Mouse (Mus musculus) forebrain, embryonic 13.5 days (tissue): ENCODE measurements around the gene Nprl2. TPM values are rescaled to one million over a fixed set of nuclear protein-coding genes. Genes with fewer than 3 reads are reported as not detected.
A peak's percentile ranks its signal among the peaks of the same experiment; 100 is the strongest.

Source experiments
- ATAC-seq: fragments of 200-750 bp; cut with Nextera tagmentation; 2 replicates; pipeline ENCODE4 v1.8.0; 2017
- H3K27ac ChIP-seq: fragments of 300-500 bp; sonication (generic); 2 replicates; pipeline ENCODE4 v1.5.1; 2015; ENCODE audit warnings: inconsistent platforms, mild to moderate bottlenecking, moderate library complexity
- H3K27me3 ChIP-seq: fragments of 300-500 bp; sonication (generic); 2 replicates; pipeline ENCODE4 v1.6.1; 2015; ENCODE audit warnings: mild to moderate bottlenecking, inconsistent platforms
- H3K36me3 ChIP-seq: fragments of 300-500 bp; sonication (generic); 2 replicates; pipeline ENCODE4 v1.6.1; 2015; ENCODE audit warnings: mild to moderate bottlenecking, inconsistent platforms; ENCODE audit not compliant: poor library complexity, severe bottlenecking
- H3K4me1 ChIP-seq: fragments of 300-500 bp; sonication (generic); 2 replicates; pipeline ENCODE4 v1.6.1; 2015; ENCODE audit warnings: inconsistent platforms
- H3K4me2 ChIP-seq: fragments of 300-500 bp; sonication (generic); 2 replicates; pipeline ENCODE4 v1.6.1; 2015; ENCODE audit warnings: inconsistent platforms, mild to moderate bottlenecking, moderate library complexity
- H3K4me3 ChIP-seq: fragments of 300-500 bp; sonication (generic); 2 replicates; pipeline ENCODE4 v1.5.1; 2015; ENCODE audit warnings: mild to moderate bottlenecking, inconsistent platforms
- H3K9ac ChIP-seq: fragments of 300-500 bp; sonication (generic); 2 replicates; pipeline ENCODE4 v1.6.1; 2015; ENCODE audit warnings: mild to moderate bottlenecking, inconsistent platforms
- H3K9me3 ChIP-seq: fragments of 300-500 bp; sonication (generic); replicated peaks from 2 replicates; pipeline ENCODE4 v1.6.1; 2016; ENCODE audit warnings: inconsistent platforms
- WGBS: fragments of 180-500 bp; shearing (Covaris S2); methylation state at CpG from one replicate; pipeline ENCODE4 v1.1.7; 2015; 5-methylcytosine and 5-hydroxymethylcytosine counted together
- polyA plus RNA-seq: library from polyadenylated mRNA; unstranded; fragments of >200 nt; fragmentation: Nextera tagmentation; extraction: Ambion mirVana; gene quantifications from 2 replicates; pipeline ENCODE4 v1.2.1, GENCODE M21; 2015

Nprl2 gene
- polyA plus RNA-seq, 1 experiment from 2014 or later, result 59.0 TPM

DNA sequence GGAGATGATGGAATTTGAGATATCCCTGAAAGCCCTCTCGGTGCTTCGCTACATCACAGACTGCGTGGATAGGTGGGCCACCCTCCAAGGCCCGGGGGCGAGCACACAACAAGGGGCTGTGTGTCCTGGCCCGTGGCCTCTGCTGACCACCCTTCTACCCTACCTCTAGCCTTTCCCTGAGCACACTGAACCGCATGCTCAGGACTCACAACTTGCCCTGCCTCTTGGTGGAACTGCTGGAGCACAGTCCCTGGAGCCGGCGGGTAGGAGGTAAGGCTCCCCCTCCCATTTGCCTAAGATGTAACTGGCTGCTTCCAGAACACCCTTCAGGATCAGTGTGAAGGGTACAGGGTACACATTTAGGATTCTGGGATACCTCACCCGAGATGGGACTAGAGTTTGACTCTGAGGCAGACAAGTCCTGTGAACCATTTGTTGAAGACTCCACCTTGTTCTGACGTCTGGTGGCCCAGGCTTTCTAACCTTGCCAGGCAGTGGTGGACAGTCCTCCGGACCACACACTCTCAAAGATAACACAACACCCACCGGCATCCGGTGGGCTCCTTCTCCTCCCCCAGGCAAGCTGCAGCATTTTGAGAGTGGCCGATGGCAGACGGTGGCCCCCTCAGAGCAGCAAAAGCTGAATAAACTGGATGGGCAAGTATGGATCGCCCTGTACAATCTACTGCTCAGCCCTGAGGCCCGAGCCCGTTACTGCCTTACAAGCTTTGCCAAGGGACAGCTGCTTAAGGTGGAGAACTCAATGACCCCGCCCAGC, 7.5 kb downstream of the Nprl2 start:
- H3K9ac ChIP-seq, result no peak overlapping the region
- ATAC-seq, result no peak
- peaks cover 9% of the 10 kb centered on the region for H3K36me3 ChIP-seq
- H3K4me2 ChIP-seq, result no peak overlapping the region
- peaks cover 54% of the 10 kb centered on the region for H3K27me3 ChIP-seq
- WGBS, result 85% methylated on average over 20 of the region's 20 CpGs
- H3K27ac ChIP-seq, result no peak overlapping the region
- H3K4me1 ChIP-seq, result peaks cover 59% of the 10 kb centered on the region
- no peak overlapping the region for H3K4me3 ChIP-seq
- H3K9me3 ChIP-seq, result no peaks in the 10 kb centered on the region

GRCm38 (mm10) chr9:107550491-107551116, 8.6 kb downstream of the Nprl2 start:
- H3K4me3 ChIP-seq, result no peak overlapping the region
- ATAC-seq, result no peak
- peak overlapping the region; percentile 74 for H3K4me2 ChIP-seq
- H3K9me3 ChIP-seq, result no peaks in the 10 kb centered on the region
- H3K36me3 ChIP-seq, result no peaks in the 10 kb centered on the region
- H3K27ac ChIP-seq, result no peak overlapping the region
- peaks cover 54% of the 10 kb centered on the region for H3K27me3 ChIP-seq
- peaks cover 64% of the 10 kb centered on the region for H3K4me1 ChIP-seq
- 27% methylated on average over 23 of the region's 23 CpGs for WGBS
- peak overlapping the region; percentile 65; the same call in 1 of the 2 replicates for H3K9ac ChIP-seq

GRCm38 (mm10) chr9:107551117-107551889, 9.3 kb downstream of the Nprl2 start, which contains the start of gene Rassf1:
Gene Rassf1, plus strand, starts transcription at chr9:107551555.
- peaks cover 54% of the 10 kb centered on the region for H3K27me3 ChIP-seq
- H3K4me2 ChIP-seq, result peak within 1 kb of the TSS; percentile 74
- H3K36me3 ChIP-seq, result no peaks in the 10 kb centered on the region
- H3K9ac ChIP-seq, result peak within 1 kb of the TSS; percentile 65
- ATAC-seq, result peak; percentile 4; the same call in 1 of the 2 replicates
- H3K4me1 ChIP-seq, result peaks cover 64% of the 10 kb centered on the region
- H3K4me3 ChIP-seq, result peak within 1 kb of the TSS; percentile 40
- H3K27ac ChIP-seq, result no peak within 1 kb of the TSS
- no peaks in the 10 kb centered on the region for H3K9me3 ChIP-seq
- under 1% methylated on average over 63 of the region's 63 CpGs for WGBS

DNA sequence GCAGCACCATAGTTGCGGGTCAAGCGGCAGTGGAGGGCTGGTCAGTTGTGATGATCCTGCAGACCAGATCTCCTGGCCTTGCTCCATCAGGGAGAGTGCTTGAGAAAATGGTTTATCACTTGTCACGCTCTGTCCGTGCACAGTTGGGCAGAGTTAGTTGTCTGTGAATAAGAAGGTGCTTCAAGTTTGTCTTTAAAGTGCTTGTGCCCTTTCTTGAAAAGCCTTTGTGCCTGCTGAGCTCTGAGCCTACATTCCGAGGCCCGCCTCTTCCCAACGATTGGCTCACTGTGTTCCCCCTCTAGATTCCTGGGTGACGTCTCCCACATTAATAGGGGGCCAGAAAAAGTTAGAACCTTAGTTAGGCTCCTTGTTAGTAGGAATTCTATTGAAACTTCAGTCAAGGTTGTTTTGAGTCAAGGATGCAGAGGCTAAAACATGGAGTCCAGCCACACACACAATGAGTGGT, 9.9 kb downstream of the Nprl2 start:
- Histone ChIP-seq H3K27ac (no peak overlapping the region), H3K9me3 (no peaks in the 10 kb centered on the region), H3K9ac (peak overlapping the region; percentile 65), H3K4me3 (peak overlapping the region; percentile 40), H3K4me1 (peaks cover 63% of the 10 kb centered on the region), H3K27me3 (peaks cover 54% of the 10 kb centered on the region), H3K4me2 (peak overlapping the region; percentile 74), H3K36me3 (peaks cover under 1% of the 10 kb centered on the region; the same call in 1 of the 2 replicates)
- no peak for ATAC-seq
- 4% methylated on average over 8 of the region's 8 CpGs for whole genome bisulfite sequencing

GRCm38 (mm10) chr9:107552690-107553393, 10.8 kb downstream of the Nprl2 start:
- peaks cover 52% of the 10 kb centered on the region for H3K27me3 ChIP-seq
- 82% methylated on average over 5 of the region's 5 CpGs for WGBS
- no peak overlapping the region for H3K27ac ChIP-seq
- H3K9me3 ChIP-seq, result no peaks in the 10 kb centered on the region
- 0 out of 2 replicates have a peak overlapping the region, but pooled peaks have one; percentile 74 for H3K4me3 ChIP-seq
- peak overlapping the region; percentile 75 for H3K4me2 ChIP-seq
- H3K36me3 ChIP-seq, result peaks cover 10% of the 10 kb centered on the region
- H3K4me1 ChIP-seq, result peaks cover 54% of the 10 kb centered on the region
- H3K9ac ChIP-seq, result no peak overlapping the region; the same call in 1 of the 2 replicates
- ATAC-seq, result no peak

- H3K4me3 ChIP-seq, result peak overlapping the region; percentile 74
- ATAC-seq, result peak; percentile 77
- peaks cover 19% of the 10 kb centered on the region for H3K36me3 ChIP-seq
- peaks cover 54% of the 10 kb centered on the region for H3K4me1 ChIP-seq
- H3K27me3 ChIP-seq, result peaks cover 44% of the 10 kb centered on the region
- peak overlapping the region; percentile 83 for H3K27ac ChIP-seq
- peak overlapping the region; percentile 75 for H3K4me2 ChIP-seq
- 4% methylated on average over 36 of the region's 37 CpGs for WGBS
- peak overlapping the region; percentile 90 for H3K9ac ChIP-seq
- no peaks in the 10 kb centered on the region for H3K9me3 ChIP-seq
Measured at GRCm38 (mm10) chr9:107553541-107554318, 11.7 kb downstream of the Nprl2 start.

DNA sequence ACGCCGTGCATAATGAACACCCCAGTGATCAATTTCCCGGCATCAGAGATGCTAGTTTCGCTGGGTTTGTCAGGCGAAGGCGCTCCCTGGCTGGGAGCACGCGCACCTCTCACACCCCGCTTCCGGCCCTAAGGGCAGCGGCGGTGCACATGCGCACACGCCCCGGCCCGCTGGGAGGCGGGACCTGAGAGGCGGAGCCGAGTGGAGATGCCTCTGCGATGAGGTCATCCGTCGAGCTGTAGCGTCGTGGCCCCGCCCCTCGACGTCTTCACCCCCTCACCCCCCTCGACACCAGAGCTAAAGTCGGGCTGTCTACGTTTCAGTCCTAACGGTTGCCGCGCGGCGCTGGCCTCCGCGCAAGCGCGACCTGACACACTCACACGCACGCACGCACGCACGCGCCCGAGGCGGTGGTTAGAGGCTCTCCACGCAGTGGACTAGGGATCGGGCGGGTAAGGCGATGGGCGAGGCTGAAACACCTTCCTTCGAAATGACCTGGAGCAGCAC, 12.3 kb downstream of the Nprl2 start:
- Histone ChIP-seq H3K27ac (peak overlapping the region; percentile 83), H3K4me3 (peak overlapping the region; percentile 74), H3K36me3 (peaks cover 25% of the 10 kb centered on the region), H3K4me1 (peaks cover 54% of the 10 kb centered on the region), H3K9ac (peak overlapping the region; percentile 90), H3K27me3 (peaks cover 38% of the 10 kb centered on the region), H3K9me3 (no peaks in the 10 kb centered on the region), H3K4me2 (peak overlapping the region; percentile 75)
- ATAC-seq, result peak; percentile 94
- 0% methylated on average over 53 of the region's 53 CpGs for WGBS

- Histone ChIP-seq H3K9me3 (no peaks in the 10 kb centered on the region), H3K27ac (peak overlapping the region; percentile 83), H3K4me3 (peak overlapping the region; percentile 74), H3K36me3 (peaks cover 32% of the 10 kb centered on the region), H3K4me1 (peaks cover 54% of the 10 kb centered on the region), H3K4me2 (peak overlapping the region; percentile 75), H3K9ac (peak overlapping the region; percentile 90), H3K27me3 (peaks cover 31% of the 10 kb centered on the region)
- under 1% methylated on average over 23 of the region's 23 CpGs for WGBS
- ATAC-seq, result peak; percentile 34; the same call in 1 of the 2 replicates
Measured at GRCm38 (mm10) chr9:107555031-107555457, 13.0 kb downstream of the Nprl2 start.

DNA sequence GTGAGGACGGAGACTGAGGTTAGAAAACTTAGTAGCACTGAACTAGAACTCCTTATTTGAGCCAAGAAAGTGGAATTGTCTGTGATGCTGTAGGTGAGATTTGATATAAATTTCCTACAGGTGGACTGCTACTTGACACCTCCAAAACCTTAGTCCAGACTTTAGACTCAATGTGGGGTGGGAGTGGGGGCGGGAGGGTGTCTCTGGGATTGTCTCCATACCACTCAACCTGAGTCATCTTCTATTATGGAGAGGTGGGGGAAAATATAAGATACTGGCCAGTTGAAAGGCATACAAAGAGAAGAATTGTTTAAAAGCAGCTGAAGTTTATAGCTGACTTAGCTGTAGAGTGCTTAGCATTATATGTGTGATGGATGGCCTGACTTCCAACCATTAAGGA, 13.7 kb downstream of the Nprl2 start:
- Histone ChIP-seq H3K4me2 (peak overlapping the region; percentile 75), H3K4me3 (peak overlapping the region; percentile 74), H3K9me3 (no peaks in the 10 kb centered on the region), H3K27me3 (peaks cover 25% of the 10 kb centered on the region), H3K4me1 (peaks cover 52% of the 10 kb centered on the region), H3K9ac (peak overlapping the region; percentile 90), H3K27ac (no peak overlapping the region), H3K36me3 (peaks cover 38% of the 10 kb centered on the region)
- ATAC-seq, result no peak
- WGBS, result 48% methylated on average over 2 of the region's 2 CpGs

- Histone ChIP-seq H3K9ac (peak overlapping the region; percentile 26; the same call in 1 of the 2 replicates), H3K4me3 (peak overlapping the region; percentile 74), H3K27me3 (peaks cover 18% of the 10 kb centered on the region), H3K4me1 (peaks cover 46% of the 10 kb centered on the region), H3K4me2 (peak overlapping the region; percentile 75), H3K27ac (no peak overlapping the region), H3K36me3 (peaks cover 45% of the 10 kb centered on the region), H3K9me3 (no peaks in the 10 kb centered on the region)
- ATAC-seq, result no peak
- 82% methylated on average over 3 of the region's 3 CpGs for WGBS
Measured at GRCm38 (mm10) chr9:107556346-107556745, 14.3 kb downstream of the Nprl2 start.
